Mouse (Mus musculus) liver, embryonic 14.5 days (tissue): ENCODE measurements around the gene Galnt10.

Experiments
- CTCF ChIP-seq: IDR thresholded peaks from 2 replicates; pipeline ENCODE4 v1.5.1; 2016; ENCODE audit warnings: antibody characterized with exemption, low read depth, control low read depth
- EP300 ChIP-seq: IDR thresholded peaks from 2 replicates; pipeline ENCODE4 v1.6.1; 2016; ENCODE audit warnings: antibody characterized with exemption, low read depth

DNA sequence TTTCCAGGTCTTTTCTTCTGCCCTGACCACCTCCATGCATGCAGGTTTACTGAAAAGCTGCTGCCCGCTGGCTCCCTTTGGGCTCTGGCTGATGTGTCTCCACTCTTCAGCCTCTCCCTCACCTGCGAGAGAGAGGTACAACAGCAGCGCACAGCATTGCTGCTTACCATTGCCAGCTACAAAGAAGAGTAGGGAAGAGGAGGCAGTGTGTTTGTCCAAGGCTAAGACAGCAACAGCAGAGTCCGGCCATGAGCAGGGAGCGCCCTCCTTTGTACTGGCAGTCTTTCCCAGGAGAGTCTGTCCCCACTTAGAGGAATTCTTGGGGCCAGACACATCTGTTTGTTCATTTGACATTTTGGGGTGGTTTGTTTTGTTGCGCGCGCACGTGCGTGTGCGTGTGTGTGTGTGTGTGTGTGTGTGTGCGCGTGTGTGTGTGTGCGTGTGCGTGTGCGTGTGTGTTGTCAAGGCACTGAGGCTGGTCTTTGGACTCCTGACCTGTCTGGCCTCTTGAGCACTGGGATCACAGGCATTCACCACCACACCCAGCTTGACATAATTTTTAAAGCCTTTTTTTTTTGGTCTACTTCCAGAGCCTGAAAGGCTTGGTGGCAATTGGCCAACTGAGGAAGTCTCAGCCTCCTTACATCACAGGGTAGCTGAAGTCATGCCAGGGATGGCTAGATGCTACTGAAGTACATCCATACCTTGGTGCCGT, 163.9 kb downstream of the Galnt10 start:
- TF ChIP-seq CTCF (no peak), EP300 (no peak)
